Mouse (Mus musculus) olfactory bulb, adult 2 months (tissue): ENCODE data around the gene Scfd2.

Source experiments
- CTCF ChIP-seq: fragments of 200-500 bp; IDR thresholded peaks from 2 replicates; pipeline ENCODE4 v1.5.1; 2012; ENCODE audit warnings: low read depth, mild to moderate bottlenecking, low read length, moderate library complexity; ENCODE audit not compliant: insufficient read depth
- POLR2A ChIP-seq: fragments of 200-500 bp; IDR thresholded peaks from 2 replicates; pipeline ENCODE4 v1.6.1; 2012; ENCODE audit warnings: mild to moderate bottlenecking, low read depth, low read length, moderate library complexity; ENCODE audit not compliant: insufficient read depth

DNA sequence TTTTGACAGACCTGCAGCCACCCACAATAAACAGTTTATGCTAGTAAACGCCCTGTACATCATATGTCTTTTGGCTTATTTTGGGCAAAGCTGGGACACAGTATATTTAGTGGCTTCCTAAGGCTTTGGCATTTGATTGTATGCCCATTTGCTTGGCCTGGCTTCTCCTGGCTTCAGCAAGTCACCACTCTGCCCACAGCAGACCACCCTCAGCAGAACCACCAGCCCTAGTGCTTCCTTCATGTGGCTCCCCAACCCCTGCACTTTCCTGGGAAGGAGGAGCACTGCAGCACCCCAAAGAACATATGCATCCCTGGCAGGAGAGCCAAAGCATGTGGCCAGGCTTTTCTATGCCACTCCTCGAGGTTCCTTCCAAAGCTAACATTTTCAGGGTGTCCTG lies 188.5 kb downstream of the Scfd2 start:
- TF ChIP-seq CTCF (no peak), POLR2A (no peak)
